Mouse (Mus musculus) midbrain, embryonic 12.5 days (tissue): ENCODE results near the gene Samd4. TPM values are rescaled to one million over a fixed set of nuclear protein-coding genes. Genes with fewer than 3 reads are reported as not detected.
A peak's percentile ranks its signal among the peaks of the same experiment; 100 is the strongest.

Source experiments
- ATAC-seq: fragments of 200-750 bp; cut with Nextera tagmentation; 2 replicates; pipeline ENCODE4 v1.8.0; 2017; ENCODE audit warnings: low read depth, moderate TSS enrichment, moderate library complexity; ENCODE audit not compliant: low FRiP score
- H3K27ac ChIP-seq: fragments of 300-500 bp; sonication (generic); replicated peaks from 2 replicates; pipeline ENCODE4 v1.5.1; 2016; ENCODE audit warnings: mild to moderate bottlenecking
- H3K27me3 ChIP-seq: fragments of 300-500 bp; sonication (generic); 2 replicates; pipeline ENCODE4 v1.6.1; 2016; ENCODE audit warnings: mild to moderate bottlenecking
- H3K36me3 ChIP-seq: fragments of 300-500 bp; sonication (generic); 2 replicates; pipeline ENCODE4 v1.6.1; 2016
- H3K4me1 ChIP-seq: fragments of 300-500 bp; sonication (generic); 2 replicates; pipeline ENCODE4 v1.6.1; 2016
- H3K4me2 ChIP-seq: fragments of 300-500 bp; sonication (generic); replicated peaks from 2 replicates; pipeline ENCODE4 v1.6.1; 2016; ENCODE audit warnings: mild to moderate bottlenecking, moderate library complexity
- H3K4me3 ChIP-seq: fragments of 300-500 bp; sonication (generic); 2 replicates; pipeline ENCODE4 v1.5.1; 2016; ENCODE audit warnings: mild to moderate bottlenecking
- H3K9ac ChIP-seq: fragments of 300-500 bp; sonication (generic); replicated peaks from 2 replicates; pipeline ENCODE4 v1.6.1; 2016; ENCODE audit warnings: mild to moderate bottlenecking, moderate library complexity
- H3K9me3 ChIP-seq: fragments of 300-500 bp; sonication (generic); 2 replicates; pipeline ENCODE4 v1.6.1; 2016; ENCODE audit warnings: mild to moderate bottlenecking
- WGBS: fragments of 180-500 bp; shearing (Covaris S2); methylation state at CpG from one replicate; pipeline ENCODE4 v1.1.7; 2016; 5-methylcytosine and 5-hydroxymethylcytosine counted together
- polyA plus RNA-seq: library from polyadenylated mRNA; unstranded; fragments of >200 nt; fragmentation: Nextera tagmentation; extraction: Ambion mirVana; gene quantifications from 2 replicates; pipeline ENCODE4 v1.2.1, GENCODE M21; 2016

Samd4 gene
- polyA plus RNA-seq, 1 experiment from 2014 or later: 7.3 TPM

DNA sequence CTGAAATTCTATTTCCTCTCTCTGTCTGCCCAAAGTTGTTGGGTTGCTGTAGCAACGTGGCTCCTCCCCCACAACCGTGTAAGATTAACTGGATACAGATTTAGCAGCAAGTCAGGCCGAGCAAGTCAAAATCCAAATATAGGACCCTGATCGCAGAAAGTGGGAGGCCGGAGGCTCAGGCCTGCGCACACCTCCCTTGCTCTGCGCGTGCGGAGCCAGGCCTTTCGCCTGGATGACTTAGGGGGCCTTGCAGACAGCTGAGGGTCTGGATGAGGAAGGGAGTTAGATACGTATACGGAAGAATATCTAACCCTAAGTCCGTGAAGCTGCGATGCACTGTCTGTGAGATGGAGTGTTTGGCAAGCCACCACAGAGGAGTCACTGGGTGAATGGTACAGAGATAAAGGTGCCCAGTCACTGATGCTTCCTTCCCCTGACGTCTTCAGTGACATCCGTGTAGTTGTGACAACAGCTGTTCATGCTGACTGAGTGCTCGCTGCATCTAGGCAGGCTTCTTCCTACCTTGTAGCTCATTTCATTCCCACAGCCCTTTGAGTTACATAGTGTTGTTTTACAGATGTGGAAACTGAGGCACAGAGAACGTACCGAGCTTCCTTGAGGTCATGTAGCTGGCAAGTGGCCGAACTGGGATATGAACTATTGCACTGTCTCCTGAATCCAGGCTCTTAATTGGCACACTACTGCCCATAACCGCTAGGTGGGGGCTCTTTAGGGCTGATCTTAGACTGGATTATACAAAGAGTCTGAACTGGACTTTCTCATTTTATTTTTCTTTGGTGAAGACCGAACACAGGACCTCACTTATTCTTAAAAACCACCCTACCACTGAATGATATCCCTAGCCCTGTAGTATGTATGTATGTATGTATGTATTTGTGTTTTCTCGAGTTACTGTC, 59.5 kb downstream of the Samd4 start:
- no peak overlapping the region for H3K4me2 ChIP-seq
- 0 out of 2 replicates have a peak overlapping the region, but pooled peaks have one; percentile 25 for H3K27ac ChIP-seq
- WGBS: 63% methylated on average over 23 of the region's 23 CpGs
- ATAC-seq: peak; percentile 45
- H3K27me3 ChIP-seq: no peaks in the 10 kb centered on the region
- no peak overlapping the region for H3K4me3 ChIP-seq
- no peaks in the 10 kb centered on the region for H3K36me3 ChIP-seq
- H3K9ac ChIP-seq: 0 out of 2 replicates have a peak overlapping the region, but pooled peaks have one; percentile 11
- H3K9me3 ChIP-seq: no peaks in the 10 kb centered on the region
- peaks cover 21% of the 10 kb centered on the region for H3K4me1 ChIP-seq

DNA sequence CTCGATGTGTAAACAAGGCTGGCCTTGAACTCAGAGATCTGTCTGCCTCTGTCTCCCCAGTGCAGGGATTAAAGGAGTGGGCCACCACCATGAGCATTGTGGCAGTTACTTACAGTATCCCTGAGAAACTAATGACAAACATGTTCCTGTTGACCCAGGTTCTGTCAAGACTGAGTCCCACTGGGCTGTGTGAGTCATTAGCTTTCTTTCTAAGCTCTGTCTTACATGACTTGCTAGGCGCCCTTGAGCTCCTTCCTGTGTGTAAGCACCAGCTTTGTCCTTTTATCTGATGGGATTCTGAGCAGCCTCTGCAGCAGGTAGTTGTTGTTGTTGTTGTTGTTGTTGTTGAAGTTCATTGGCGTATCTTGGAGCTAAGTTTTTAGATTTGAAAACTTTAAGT, 61.8 kb downstream of the Samd4 start:
- Histone ChIP-seq H3K9me3 (no peaks in the 10 kb centered on the region), H3K27ac (no peak overlapping the region), H3K27me3 (no peaks in the 10 kb centered on the region), H3K4me2 (no peak overlapping the region), H3K9ac (no peak overlapping the region), H3K4me3 (no peak overlapping the region), H3K36me3 (no peaks in the 10 kb centered on the region), H3K4me1 (peaks cover 21% of the 10 kb centered on the region)
- ATAC-seq: no peak
- 84% methylated on average over 3 of the region's 3 CpGs for WGBS

DNA sequence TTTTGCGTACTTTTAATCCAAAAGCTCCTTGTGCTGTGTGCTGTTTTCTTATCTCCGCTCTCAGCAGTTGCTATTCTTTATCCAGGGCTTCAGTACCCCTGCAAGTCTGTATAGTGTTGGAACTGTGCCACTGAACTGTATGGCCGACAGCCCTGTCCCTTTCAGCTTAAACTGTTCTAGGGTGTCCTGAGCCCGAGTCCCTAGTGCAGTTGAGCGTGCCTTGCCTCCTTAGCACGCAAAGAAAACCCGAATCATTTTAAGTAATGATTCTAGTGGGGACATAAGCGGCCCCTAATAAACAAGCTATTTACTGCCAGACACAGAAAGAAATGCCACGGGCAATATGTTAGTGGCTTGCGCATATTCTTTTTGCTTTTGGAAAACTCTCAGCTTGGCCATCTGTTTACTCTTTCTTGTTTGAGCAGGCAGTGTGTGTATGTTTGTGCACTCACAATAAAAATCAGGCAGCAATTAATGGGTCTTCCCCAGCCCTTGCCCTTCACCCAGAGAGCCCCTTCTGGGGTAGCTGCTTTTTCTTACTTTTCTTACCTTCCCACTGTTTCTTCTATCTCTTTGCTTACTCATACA, 63.3 kb downstream of the Samd4 start:
- Histone ChIP-seq H3K4me1 (peaks cover 17% of the 10 kb centered on the region), H3K9me3 (no peaks in the 10 kb centered on the region), H3K27ac (no peak overlapping the region), H3K4me2 (no peak overlapping the region), H3K4me3 (no peak overlapping the region), H3K36me3 (no peaks in the 10 kb centered on the region), H3K9ac (no peak overlapping the region), H3K27me3 (no peaks in the 10 kb centered on the region)
- ATAC-seq: no peak
- WGBS: 85% methylated on average over 10 of the region's 10 CpGs

DNA sequence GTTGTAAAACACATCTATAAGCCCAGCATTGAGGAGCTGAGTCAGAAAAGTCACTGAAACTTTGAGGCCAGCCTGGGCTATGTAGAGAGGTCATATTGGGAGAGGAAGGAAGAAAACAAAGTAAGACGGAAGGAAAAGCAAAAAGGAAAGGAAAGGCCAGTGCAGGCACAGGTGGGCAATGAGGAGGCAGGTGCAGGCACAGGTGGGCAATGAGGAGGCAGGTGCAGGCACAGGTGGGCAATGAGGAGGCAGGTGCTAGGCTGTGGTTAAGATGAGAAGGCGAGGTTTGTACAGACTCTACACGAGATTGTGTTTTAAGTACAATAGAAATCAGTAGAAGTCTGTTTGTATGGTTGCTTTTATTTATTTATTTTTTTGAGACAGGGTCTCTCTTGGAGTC, 65.0 kb downstream of the Samd4 start:
- no peak for ATAC-seq
- WGBS: 92% methylated on average over 3 of the region's 3 CpGs
- no peaks in the 10 kb centered on the region for H3K36me3 ChIP-seq
- no peak overlapping the region for H3K9ac ChIP-seq
- H3K4me2 ChIP-seq: no peak overlapping the region
- H3K27ac ChIP-seq: no peak overlapping the region
- H3K4me3 ChIP-seq: no peak overlapping the region
- H3K27me3 ChIP-seq: no peaks in the 10 kb centered on the region
- peaks cover under 1% of the 10 kb centered on the region; the same call in 1 of the 2 replicates for H3K4me1 ChIP-seq
- no peaks in the 10 kb centered on the region for H3K9me3 ChIP-seq

DNA sequence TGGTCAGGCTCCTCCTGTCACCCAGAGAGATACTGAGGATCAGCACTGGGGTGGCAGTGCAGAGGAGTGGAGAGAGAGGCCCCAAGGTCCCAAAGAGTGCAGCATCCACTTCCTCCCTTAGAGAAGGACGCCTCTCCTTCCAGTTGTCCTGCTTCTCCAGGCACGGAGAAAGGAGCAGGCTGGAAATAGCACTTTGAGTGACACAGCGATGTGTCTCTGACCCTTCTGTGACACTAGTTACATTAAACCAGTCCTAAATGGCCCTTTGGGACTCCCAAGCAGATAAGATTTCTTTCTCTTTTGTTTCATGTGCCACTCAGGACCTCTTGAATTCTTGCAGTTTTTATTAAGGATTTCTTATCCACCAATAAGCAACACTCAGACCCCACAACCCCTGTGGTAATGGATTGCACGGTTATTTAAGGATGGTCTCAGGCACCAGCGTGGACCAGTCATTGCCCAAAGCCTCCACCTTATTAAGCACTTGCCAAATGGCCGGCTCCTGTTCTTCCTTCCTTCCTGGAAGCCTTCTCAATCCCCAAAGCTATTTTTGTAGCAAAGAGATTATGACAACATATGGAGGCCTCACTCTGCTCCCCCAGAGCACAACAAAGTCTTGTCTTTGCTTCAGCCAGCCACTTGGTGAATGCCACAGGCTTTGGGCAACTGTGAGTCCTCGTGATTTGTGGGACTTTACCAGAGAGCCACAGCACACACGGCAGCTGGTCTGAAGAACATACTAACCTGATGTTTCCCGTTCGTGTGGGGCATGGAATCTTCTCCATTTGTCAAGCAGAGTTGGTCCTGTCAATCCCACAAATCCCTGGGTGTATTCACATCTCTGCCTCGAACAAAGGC, 68.1 kb downstream of the Samd4 start:
- no peak for ATAC-seq
- Histone ChIP-seq H3K4me2 (no peak overlapping the region), H3K9me3 (no peaks in the 10 kb centered on the region), H3K9ac (no peak overlapping the region), H3K27me3 (no peaks in the 10 kb centered on the region), H3K4me3 (no peak overlapping the region), H3K36me3 (no peaks in the 10 kb centered on the region), H3K4me1 (peaks cover 9% of the 10 kb centered on the region), H3K27ac (no peak overlapping the region)
- 72% methylated on average over 11 of the region's 11 CpGs for WGBS

DNA sequence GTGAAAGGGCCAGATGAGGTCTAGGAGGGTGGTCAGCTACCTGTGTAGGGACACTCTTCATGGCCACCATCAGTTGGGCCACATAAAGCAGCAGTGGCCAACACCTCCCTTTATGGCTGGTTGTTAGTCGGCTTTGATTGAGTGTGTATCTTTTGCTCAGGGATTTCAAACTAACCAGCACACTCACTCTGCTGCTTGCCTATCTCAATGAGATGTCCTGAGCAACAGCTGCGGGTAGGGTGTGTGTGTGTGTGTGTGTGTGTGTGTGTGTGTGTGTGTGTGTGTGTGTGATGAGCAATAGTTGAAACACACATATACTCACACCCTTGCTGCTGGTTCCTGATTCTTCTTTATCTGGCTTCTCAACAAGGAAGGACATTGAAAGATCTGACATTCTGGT, 69.6 kb downstream of the Samd4 start:
- WGBS: 86% methylated on average over 2 of the region's 2 CpGs
- no peak for ATAC-seq

DNA sequence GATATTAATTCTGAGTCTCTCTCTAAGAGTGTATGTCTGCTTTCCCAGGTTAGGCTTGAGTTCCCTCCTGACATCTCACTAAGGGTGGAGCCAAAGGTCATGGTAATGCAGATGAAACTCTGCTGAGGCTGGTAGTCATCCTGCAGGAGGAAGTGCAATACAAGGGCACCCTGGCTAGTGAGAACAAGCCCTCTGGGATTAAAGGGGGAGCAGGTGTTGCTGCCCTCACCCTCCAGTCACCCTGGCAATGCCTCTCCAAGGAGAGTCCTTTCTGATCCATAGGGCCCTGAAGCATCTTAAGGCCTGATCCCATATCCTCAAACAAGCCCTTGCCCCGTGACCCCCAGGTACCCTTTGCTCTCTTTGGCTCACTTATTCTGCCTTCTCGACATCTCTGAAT, 72.5 kb downstream of the Samd4 start:
- H3K36me3 ChIP-seq: no peaks in the 10 kb centered on the region
- H3K4me2 ChIP-seq: no peak overlapping the region
- no peak overlapping the region for H3K9ac ChIP-seq
- no peaks in the 10 kb centered on the region for H3K27me3 ChIP-seq
- H3K27ac ChIP-seq: no peak overlapping the region
- no peak for ATAC-seq
- WGBS: 44% methylated on average over 2 of the region's 2 CpGs
- no peaks in the 10 kb centered on the region for H3K9me3 ChIP-seq
- H3K4me1 ChIP-seq: peaks cover 13% of the 10 kb centered on the region
- H3K4me3 ChIP-seq: no peak overlapping the region

More for the DNA sequence above, 69.6 kb downstream of the Samd4 start:
- Histone ChIP-seq H3K9me3 (no peaks in the 10 kb centered on the region), H3K36me3 (no peaks in the 10 kb centered on the region), H3K4me2 (no peak overlapping the region), H3K9ac (no peak overlapping the region), H3K4me1 (peaks cover 13% of the 10 kb centered on the region), H3K27ac (no peak overlapping the region), H3K4me3 (no peak overlapping the region), H3K27me3 (no peaks in the 10 kb centered on the region)

DNA sequence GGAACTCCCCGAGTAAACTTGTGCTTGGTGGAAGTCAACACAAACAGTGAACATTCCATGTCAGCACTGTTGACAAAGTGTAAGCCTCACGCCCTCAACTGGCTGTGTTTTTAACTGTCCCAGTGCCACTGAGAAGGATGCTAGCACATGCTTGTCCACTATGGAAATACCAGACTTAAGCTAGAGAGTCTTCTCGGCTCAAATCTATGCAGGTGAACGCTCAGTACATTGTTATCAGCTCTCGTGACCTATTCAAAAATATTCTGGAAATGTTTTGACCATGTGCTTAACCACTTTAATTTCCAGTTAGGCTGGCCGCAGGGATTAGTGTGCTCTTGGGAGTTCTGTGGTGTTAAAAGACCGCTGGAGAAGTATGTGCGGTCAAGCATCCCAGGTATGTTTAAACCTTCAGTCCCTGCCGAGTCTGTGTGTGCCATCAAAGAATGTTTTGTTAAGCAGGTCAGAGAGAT, 73.0 kb downstream of the Samd4 start:
- H3K27me3 ChIP-seq: no peaks in the 10 kb centered on the region
- H3K4me1 ChIP-seq: peaks cover 13% of the 10 kb centered on the region
- 34% methylated on average over 9 of the region's 9 CpGs for WGBS
- H3K36me3 ChIP-seq: no peaks in the 10 kb centered on the region
- H3K9me3 ChIP-seq: no peaks in the 10 kb centered on the region
- ATAC-seq: no peak
- H3K4me2 ChIP-seq: no peak overlapping the region
- H3K27ac ChIP-seq: no peak overlapping the region
- no peak overlapping the region for H3K4me3 ChIP-seq
- H3K9ac ChIP-seq: no peak overlapping the region

DNA sequence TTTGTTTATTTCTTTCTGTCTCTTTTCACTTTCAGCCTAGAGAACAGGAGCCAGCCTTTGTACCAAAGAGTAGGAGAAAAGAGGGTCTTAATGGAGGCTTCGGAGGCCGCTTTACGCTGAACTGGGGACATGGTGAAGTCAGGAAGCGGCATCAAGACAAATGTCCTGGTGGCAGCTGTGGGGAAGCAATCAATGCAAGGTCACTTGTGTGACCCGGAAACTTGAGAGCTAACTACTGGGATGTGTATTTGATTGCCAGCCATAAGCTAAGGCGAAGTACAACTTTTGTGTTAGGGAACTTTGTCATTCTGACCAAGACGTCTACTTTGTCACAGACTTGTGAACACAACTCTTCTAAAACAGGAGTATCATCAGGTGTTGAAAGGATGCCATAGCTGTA, 73.5 kb downstream of the Samd4 start:
- H3K27me3 ChIP-seq: no peaks in the 10 kb centered on the region
- no peak overlapping the region for H3K4me3 ChIP-seq
- no peak overlapping the region for H3K4me2 ChIP-seq
- H3K9ac ChIP-seq: no peak overlapping the region
- peaks cover 13% of the 10 kb centered on the region for H3K4me1 ChIP-seq
- WGBS: 24% methylated on average over 7 of the region's 7 CpGs
- H3K9me3 ChIP-seq: no peaks in the 10 kb centered on the region
- no peak for ATAC-seq
- H3K36me3 ChIP-seq: no peaks in the 10 kb centered on the region
- H3K27ac ChIP-seq: no peak overlapping the region

DNA sequence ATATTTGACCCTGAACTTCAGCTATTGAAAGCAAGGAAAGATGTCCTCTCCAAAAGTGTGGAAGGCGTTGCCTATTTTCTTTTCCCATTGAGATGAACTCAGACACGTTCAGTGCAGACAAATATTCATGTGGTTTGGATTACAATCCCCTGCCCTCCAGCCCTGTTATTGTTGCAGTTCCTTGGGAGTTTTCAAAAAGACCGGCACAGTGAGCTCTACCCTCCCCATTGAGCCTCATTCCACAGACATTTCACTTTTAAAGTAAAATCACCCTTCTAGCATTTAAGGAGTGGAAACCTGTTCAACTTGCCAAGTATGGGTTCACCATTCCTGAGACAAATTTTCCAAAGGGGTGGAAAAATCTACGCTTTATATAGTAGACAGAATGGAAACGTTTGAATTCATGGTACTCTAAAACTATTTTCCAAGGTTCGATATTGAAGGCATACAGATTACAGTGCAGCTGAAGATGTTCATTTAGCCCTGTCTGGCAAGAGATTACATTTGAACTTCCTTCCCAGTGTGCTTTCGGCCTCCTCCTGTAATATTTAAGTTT, 76.6 kb downstream of the Samd4 start:
- Histone ChIP-seq H3K27ac (no peak overlapping the region), H3K4me3 (no peak overlapping the region), H3K4me1 (peaks cover 8% of the 10 kb centered on the region), H3K9me3 (no peaks in the 10 kb centered on the region), H3K4me2 (no peak overlapping the region), H3K36me3 (no peaks in the 10 kb centered on the region), H3K9ac (no peak overlapping the region), H3K27me3 (no peaks in the 10 kb centered on the region)
- no peak for ATAC-seq
- WGBS: 78% methylated on average over 7 of the region's 7 CpGs

DNA sequence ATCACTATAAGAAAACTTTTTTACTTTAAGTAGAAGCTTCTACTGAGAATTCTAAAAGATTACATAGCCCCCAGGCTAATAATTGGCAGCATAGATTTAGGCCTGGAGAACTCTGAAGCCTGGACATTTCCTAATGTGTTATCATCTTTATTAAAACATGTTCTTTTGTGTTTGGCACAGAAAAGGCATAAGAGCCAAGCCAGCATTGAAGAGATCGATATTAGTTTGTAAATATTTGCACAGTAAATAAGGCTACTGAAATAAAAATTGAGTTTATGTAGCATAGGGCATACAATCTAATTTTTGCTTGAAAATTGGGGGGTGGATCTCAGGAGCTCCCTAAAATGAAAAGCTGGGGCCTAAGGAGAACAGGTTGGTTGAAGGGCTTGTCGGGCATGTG, 77.2 kb downstream of the Samd4 start:
- ATAC-seq: no peak
- WGBS: 93% methylated on average over 2 of the region's 2 CpGs
- no peak overlapping the region for H3K4me3 ChIP-seq

More for the DNA sequence above, 77.2 kb downstream of the Samd4 start:
- H3K9ac ChIP-seq: no peak overlapping the region
- H3K27me3 ChIP-seq: no peaks in the 10 kb centered on the region
- no peak overlapping the region for H3K27ac ChIP-seq
- H3K4me2 ChIP-seq: no peak overlapping the region
- H3K4me1 ChIP-seq: peaks cover 14% of the 10 kb centered on the region
- H3K9me3 ChIP-seq: no peaks in the 10 kb centered on the region
- no peaks in the 10 kb centered on the region for H3K36me3 ChIP-seq
